Mouse (Mus musculus) mesoderm, embryonic 11.5 days (tissue): ENCODE measurements at regions not wholly inside any gene's neighbourhood (a gene's known extent, or its start where the extent isn't known, plus 50 kb on each side); places are given as distances from the start of the nearest gene placed in this dataset.

ENCODE experiments used
- DNase-seq: peaks from one replicate; pipeline ENCODE4 v3.0.0-alpha.2; 2012; ENCODE audit warnings: low read depth, low spot score

DNA sequence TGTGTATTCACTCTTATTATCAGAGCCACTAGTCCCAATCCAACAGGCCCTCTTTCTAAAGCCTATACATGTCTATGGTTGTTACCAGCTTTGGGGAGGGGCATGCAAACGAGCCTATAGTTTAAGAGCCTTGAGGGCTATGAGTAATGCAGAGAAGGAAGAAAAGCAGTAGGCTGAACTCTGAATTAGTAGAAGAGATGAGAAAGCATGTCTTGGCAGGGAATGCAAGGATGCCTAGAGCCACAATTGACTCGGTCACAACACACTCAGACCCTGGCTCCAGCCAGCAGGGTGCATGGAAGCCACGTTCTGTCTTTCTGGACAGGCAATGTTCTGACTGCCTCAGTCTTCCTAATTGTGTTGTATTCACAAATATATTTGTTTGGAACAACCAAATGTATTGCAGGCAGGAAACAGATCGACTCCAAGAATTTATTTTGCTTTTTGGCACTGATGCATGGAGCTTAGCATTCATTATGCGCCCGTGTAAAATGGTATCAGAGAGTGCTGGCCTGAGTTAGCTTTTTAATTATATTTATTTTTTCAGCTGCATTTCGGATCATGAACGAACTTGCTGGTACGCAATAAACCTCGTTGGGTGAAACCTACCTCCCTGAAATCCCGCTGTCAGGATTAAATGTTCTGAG is 110.2 kb downstream of the Rybp start:
- DNase-seq: no peak

DNA sequence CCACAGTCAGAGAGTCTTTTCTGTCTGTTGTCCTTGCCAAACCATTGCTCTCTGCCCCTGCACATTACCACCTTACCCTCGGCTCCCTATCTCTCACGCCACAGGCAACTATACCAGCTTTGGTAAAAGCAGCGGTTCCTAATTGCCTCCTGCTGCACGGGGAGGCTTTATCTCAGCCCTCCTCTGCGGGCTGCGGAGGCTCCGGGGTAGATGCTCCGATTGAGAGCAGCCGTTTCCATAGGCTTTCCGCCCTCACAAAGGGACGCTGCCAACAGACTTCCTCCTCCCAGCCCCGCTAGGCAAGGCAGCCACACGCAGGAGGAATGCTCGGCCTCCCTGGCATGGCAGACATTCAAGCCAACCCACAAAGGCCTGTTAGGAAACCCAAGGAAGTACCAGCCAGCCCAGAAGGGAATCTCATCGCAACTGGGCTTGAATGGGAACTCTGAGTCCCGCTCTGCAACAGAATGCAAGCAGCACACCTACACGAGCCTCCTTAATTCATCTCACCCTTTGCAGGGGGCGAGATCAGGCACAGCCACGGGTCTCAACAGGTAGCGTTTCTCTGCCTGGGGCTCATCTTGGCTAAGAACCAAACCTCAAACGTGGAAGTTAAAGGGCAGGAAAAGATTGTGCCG is 116.5 kb downstream of the Rybp start:
- DNase-seq: peak; percentile 31

DNA sequence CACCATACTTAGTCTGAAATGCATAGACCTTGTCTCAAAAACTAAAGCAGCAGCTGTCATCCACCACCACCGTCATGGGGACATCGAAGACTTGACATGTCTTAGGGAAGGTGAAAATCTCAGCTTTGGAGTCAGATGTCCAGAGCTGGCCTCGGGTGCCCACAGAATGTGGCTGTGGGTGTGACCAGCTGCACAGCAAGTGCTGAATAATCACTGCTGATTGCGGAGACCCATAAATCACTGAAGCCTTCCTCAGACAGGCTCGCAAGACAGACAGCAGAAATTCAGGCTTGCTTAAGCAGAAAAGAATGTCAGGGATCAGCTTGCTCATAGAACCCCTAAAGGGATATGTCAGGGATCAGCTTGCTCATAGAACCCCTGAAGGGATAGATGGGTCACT is 120.0 kb downstream of the Rybp start:
- DNase-seq: peak; percentile 50

DNA sequence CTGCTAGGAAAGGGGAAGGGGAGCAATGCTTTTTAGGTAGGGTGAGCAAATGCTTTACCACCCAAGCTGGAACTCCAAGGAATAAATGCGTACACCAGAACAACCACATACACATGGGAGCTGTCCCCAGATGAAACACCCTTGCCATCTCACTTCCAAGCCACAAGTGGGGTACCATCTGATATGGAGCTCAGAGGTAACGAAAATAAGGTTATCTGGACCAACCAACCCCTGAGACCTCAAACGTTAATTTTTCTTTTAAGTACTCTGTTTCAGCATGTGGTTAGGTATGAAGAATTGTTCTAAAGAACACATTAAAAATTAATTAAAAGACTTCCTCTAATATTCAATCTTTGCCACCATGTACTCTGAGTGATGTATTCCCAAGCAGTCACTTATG is 121.5 kb downstream of the Rybp start:
- no peak for DNase-seq

DNA sequence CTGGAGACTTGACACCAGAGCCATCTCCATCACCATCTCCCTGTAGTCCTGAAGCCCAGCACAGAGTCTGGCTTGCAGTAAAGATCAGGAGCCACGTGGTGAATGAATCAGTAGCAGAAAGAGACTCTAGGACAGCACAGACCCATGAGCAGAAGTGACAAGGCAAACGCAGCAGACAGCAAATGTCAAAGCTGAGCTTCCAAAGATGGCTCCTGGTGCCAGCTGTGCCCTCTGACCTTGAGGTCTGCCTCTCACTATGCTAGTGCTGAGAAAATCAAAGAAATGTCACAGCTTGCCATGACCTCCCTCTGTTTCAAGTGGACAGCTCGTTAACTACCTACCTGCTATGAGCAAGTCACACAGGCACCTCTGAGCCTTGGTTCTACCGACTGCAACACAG is 123.1 kb downstream of the Rybp start:
- peak; percentile 56 for DNase-seq

DNA sequence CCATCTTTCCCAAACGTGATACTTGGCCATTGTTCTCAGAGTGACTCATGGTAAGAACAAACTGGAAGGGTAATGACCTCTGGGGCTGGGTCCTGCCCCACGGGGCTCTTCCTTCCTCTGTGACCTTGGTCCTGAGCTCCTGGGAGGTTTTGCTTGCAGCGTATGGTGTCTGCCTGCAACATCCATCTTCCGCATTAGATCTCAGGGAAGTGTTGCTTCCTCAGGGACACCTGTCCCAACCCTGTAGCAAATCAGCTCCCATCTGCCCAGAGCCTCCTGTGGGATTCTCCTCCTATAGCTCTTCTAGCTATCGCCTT is 123.5 kb downstream of the Rybp start:
- no peak for DNase-seq

DNA sequence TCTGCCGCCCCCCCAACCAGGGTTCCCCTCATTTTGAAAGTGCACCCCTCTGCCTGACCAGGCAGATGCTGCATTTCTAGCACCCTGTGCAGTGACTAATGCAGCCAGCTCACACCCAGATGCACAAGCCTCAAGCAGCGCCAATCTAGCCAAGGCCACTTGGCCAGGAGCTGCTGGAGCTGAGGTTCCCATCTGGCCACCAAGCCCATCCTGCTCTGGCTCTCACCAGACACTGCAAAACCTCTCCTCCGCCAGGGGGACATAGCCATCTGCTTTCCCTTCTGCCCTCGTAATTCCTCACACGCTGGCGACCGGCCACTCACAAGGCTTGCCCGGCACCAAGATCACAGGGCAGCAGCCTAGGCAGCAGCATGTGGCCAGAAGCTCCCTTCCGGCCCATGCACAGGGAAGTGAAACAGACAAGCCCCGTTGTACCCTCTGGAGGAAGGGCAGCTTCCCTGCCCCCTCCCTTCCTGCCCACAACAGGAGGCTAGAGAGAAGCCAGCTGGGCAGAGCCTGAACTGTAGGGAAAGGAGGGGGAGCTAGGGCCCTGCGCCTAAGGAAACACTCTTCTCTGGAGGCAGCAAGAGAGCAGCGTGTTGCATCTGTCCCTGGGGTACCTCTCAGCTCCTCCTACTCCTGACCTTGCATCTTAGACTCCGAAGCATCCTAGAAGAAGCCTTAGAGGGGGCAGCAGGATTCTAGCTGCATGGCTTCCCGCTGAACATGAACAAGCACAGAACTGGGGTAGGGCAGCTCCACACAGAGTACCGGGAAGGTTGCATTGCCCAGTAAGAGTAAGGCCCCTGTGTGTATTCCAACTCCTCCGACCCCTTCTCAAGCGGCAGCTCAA is 124.1 kb downstream of the Rybp start:
- DNase-seq: peak; percentile 86

DNA sequence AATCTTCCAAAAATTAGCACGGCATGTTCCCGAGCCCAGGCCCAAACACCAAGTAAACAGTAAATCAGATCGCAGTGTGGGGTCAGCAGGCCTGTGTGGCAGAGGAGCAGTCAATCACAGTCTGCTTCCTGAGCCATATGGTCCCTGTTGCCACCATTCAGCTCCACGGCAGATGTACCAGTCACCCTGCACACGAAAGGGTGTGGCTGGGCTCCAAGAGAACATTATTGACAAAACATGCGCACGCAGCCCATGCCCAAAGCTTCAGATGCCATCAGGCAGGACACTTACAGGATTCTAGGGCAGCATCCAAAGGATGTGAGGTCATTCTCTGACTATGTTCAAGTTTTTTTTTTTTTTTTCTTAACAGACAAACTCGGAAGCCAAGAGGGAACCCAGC is 126.6 kb downstream of the Rybp start:
- no peak for DNase-seq

DNA sequence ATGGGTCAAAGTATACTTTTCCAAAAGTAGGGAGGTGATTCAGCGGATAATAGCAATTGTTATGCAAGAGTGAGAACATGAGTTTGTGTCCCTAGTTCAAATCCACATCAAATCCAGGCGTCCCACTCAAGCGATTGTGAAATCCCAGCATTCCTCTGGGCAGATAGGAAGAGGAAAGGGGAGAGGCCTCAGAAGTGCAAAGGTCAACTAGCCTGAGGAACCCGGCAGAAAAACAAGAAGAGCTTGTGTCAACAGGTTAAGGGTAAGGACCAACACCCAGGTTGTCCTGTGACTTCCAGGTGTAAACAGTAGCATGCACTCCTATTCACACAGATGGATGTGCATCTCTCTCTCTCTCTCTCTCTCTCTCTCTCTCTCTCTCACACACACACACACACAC is 127.5 kb downstream of the Rybp start:
- no peak for DNase-seq

DNA sequence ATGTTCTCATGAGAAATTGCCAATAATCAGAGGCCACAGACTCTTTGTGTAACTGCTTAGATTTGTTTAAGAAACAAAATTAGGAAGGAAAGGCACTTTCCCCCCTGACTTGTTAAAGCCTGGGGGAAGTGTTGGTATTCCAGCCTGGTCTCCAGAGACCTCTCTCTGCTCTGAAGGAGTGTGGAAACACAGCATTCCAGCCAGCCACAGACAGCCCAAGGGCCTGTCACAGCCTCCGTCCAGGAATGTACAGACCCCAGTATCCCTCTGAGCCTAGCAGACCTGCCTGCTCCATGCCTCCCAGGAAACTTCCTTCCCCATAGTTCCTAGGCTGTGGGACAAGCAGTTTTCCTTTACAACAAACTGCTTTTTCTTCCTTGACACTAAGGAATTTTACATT is 128.0 kb downstream of the Rybp start:
- DNase-seq: peak; percentile 68

DNA sequence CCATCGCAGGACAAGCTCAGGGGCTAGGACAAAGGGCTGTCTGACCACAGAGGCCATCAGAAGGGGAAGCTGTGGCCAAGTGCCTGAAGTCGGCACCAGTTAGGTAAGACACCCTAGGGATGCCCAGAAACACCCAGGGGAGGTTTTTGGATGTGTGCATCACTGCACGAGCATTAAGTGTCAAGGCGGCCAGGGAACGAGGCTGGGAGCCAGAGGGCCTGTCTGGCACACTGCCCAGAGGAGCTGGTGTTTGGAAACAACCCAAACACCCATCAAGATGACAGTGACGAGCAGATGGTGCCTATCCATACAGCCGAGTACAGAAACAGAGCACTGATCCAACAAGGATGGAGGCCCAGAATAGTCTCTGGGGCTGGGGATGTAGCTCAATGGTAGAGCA is 130.0 kb downstream of the Rybp start:
- DNase-seq: no peak

DNA sequence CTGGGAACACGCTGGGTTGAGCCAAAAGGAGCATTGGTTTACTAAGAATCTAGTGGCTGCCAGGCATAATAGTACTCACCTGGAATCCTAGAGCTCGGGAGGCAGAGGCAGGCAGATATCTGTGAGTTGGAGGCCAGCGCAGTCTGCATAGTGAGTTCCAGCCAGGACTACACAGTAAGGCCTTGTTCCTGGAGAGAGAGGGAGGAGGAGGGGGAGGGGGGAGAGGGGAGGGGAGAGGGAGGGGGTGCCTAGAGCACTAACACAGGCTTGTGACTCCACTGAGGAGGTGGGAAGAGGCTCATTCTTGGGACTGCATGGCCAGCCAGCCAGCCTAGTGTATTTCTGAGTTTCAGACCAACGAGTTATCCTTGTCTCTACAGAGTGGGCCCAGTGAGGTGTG is 131.1 kb downstream of the Rybp start:
- no peak for DNase-seq

DNA sequence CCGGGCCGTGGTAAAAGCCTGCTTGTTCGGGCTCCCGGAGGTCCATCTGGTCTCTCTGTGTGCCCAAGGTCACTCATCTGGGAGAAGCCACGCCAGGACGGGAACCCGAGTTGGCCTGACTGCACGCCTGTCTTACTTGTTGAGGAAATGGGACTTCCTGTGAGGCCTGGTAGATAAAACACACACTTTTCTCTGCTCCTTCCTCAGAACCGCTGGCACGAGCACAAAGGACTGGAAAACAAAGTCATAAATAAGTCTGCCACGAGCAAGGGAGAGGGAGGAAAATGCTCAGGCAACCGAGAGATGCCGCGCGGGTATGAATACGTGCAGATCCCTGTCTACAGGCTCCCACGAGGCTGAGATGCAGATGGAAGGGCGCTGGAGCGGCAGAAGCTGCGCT is 131.6 kb downstream of the Rybp start:
- peak; percentile 50 for DNase-seq

DNA sequence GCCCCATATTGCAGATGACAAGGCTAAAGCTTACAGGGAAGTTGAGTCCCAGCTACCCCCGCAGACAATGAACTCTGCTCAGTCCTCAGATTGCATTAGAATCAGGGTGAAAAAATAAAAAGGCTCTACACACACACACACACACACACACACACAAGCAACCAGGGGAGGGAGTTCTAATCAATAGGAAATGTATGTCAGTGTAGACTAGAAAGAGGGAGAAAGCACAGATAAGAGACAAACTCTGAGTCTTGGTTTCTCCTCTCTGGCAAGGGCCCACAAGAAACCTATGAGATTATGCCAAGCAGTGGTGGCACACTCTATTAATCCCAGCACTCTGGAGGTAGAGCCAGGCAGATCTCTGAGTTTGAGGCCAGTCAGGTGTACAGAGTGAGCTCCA is 135.8 kb downstream of the Rybp start:
- DNase-seq: no peak

DNA sequence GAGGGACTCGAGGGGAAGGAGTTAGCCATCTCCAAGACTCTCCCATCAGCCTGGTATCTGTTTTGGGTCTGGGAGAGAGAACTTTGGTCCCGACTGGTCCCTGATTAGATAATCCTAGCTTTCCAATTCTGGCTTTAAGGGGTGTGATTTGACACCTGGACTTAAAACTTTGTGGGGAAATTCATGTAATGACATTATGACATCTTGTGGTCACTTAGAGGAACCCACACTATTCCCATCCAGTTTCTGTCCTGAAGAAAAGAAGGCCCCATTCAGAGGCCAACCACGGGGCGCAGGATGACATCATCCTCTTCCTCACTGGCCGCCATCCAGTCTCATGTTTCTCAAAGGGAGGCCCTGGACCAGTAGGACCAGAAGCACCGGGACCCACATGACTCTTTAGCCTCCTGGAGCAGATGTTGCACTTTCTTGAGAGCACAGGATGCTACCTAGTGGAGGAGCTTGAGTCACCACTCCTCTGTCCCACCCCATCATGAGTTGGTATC is 136.5 kb downstream of the Rybp start:
- DNase-seq: no peak

DNA sequence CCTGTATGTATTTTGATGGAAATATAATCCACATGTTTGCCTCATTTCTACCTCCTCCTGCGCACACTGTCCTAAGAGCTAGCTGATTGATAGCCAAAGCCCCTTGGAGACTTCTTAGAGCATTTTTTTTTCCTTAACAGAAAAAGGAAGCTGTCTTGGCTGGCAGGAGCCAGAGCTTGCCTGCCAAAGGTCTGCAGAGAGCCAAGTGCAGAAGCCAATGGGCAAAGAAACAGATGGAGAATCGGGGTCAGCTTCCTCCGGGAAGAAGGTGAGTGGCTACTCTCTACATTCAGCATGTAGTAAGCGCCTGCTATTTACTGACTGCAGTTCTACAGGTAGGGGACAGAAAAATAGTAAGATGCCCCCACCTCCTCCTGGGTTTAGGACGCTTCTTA is 137.8 kb downstream of the Rybp start:
- no peak for DNase-seq

DNA sequence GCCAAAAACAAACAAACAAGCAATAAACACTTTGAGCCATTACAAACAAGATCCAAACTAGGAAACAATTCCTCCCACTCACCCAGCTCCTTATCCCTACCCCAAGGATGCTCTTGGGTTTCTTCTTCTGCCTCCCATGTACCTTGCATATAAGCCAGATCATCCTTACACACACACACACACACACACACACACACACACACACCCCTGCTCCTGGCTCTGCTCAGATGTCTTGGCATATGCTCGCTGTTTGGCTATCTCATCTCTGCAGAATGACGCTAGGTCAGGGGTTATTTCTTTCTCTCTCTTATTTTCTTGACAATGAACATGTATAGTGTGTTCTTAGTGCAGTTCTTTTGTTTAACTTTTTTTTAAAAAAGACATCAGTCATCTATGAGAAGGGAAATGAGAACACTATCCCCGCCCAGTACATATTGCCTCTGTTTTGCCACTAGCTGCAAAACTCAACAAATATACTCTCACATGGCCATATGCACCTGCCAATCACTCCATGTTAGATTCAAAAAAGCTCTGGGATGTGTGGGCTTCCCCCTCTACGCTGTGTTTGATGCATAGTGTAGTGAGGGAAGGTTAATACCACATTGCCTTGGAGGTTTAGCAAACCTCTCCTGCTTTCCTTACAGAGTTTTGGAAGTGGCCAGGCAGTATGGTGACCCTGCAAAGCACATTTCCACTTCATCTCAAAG is 138.4 kb downstream of the Rybp start:
- no peak for DNase-seq

DNA sequence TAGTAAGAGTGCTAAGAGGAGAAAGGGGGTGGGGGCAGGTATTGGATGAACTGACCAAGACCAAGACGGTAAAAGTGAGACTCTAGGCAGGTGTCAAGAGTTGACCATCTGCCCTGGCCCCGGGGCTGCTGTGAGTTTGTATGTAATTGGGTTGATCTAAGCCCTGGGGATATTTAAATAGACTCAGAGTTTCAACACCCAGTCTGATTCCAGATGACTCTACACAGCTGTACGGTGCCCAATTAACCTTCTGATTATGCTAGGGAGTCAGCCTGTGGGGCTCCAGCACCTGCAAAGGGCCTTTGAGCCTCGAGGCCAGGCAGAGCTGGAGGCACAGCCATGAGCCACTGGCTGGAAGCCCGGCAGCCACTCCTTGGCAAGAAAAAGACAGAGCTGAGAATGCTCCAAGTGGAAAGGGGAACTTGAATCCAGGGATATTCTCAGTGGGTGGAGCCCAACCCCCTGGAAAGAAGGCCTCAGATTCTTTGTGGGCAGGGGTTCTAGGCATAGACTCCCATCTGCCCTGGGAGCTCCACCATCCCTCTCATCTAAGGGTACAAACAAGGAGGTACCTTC is 140.8 kb downstream of the Rybp start:
- DNase-seq: no peak

DNA sequence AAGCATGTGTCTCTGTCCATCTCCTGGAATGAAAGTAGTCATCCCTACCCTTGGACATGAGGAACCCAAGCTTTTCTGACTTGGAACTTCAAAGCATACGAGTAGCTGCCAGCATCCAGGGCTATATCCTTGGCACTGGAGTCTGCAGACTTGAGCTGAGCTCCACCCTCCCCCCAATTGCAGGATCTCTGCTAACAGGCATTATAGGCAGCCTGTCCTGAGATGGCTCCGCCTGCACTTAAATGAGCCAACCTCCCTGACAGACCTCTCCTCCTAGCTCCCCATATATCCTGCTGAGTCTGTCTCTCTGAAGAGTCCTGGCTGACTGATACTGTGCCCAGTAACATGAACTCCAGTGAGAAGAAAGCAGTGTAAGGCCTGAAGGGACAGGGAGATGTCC is 141.4 kb downstream of the Rybp start:
- no peak for DNase-seq

DNA sequence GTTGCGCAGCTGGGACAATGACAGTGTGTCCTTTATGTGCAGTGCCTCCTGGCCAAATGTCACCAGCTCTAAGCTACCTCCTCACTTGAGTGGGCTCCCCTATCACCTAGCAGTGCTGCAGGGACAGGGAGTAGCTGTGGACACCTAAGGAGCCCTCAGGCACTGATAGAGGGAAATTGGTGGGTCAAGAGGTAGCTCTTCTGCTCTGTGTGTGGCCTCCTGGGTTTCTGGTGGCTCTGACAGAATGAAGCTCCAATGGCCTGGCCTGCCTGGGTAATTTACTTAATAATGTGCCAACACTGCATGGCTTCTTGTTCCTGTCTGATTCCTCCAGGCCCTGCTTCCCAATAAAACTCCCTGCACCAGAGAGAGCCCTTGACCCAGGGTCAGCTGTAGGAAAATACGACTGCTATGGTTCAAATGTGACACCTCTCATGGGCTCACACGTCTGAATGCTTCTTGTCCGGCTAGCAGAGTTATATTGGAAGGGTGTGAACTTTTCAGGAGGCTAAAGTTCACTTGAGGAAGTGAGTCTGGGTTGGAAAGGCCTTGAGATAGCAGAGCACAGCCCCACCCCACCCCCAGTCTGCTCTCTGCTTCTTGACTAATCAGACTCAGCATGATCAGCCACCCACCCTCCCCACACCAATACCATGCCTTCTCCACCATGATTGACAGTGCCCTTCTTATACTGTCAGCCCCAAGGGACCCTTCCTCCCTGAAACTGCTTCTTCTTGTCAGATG is 142.6 kb downstream of the Rybp start:
- no peak for DNase-seq
